Mouse (Mus musculus) embryo, embryonic 11 days (tissue): Measurements from ENCODE around the gene Dppa3.

ENCODE experiments used
- DNase-seq: peaks from one replicate; pipeline ENCODE4 v3.0.0-alpha.2; 2015

The Dppa3 gene

GRCm38 (mm10) chr6:122669406-122670200 lies 43.4 kb downstream of the Dppa3 start:
- peak; percentile 94 for DNase-seq

- peak; percentile 23 for DNase-seq
Observed at GRCm38 (mm10) chr6:122670201-122670551, 44.0 kb downstream of the Dppa3 start.

- no peak for DNase-seq
Observed at GRCm38 (mm10) chr6:122670841-122671240, 44.6 kb downstream of the Dppa3 start.

GRCm38 (mm10) chr6:122672746-122673145 lies 46.5 kb downstream of the Dppa3 start:
- no peak for DNase-seq
